Mouse (Mus musculus): ENCODE measurements around the gene Ifngr2.

The Ifngr2 gene

DNA sequence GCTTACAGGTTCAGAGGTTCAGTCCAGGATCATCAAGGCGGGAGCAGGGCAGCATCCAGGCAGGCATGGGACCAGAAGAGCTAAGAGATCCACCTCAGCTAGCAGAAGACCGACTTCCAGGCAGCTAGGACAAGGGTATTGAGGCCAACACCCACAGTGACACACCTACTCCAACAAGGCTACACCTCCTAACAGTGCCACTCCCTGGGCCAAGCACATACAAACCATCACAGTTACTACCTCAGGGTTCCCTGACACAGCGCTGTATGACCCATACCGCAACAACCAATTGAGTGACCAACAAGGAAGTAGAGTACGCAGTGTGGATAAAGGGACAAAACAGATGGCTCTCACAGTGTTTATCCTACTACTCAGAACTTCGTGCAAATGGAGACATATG lies 10.5 kb upstream of the Ifngr2 start:
- DNase-seq (ENCODE audit: low read depth, low spot score), result no peak

DNA sequence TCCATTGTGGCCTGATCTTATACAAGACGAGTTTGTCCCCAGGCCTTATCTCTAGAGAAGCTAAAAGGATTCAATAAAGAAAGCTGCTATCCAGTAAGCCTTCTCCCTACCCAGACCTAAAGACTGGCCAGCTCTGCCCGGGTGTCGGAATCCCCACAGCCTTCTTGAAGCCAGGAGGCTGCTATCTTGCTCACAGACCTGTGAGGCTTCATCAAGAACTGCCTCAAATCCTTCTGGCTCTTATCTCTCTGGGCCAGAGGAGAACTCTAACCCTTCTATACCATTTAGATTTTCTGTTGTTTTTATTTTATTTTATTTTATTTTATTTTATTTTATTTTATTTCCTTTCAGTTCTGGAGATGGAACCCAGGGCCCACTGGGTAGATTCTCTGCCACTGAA lies 9.8 kb upstream of the Ifngr2 start:
- DNase-seq (ENCODE audit: low read depth, low spot score), result no peak

DNA sequence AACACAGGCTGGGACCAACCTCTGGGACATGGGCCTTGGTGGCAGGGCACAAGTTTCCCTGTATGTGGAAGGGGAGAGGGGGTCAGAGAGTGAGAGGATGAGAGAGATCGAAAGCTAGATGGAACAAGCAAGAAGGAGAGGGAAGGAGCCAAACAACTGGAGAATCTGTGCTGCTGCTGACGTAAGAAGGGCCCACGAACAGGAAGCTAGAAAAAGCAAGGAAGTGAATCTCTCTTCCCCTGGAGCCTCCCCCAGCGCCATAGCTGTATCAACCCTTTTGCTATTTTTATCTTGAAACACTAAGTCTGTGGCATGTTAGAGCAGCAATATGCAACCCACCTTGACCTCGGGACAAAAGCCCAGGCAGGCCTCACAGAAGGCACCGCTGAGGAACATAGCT lies 8.8 kb upstream of the Ifngr2 start:
- DNase-seq (ENCODE audit: low read depth, low spot score), result no peak

DNA sequence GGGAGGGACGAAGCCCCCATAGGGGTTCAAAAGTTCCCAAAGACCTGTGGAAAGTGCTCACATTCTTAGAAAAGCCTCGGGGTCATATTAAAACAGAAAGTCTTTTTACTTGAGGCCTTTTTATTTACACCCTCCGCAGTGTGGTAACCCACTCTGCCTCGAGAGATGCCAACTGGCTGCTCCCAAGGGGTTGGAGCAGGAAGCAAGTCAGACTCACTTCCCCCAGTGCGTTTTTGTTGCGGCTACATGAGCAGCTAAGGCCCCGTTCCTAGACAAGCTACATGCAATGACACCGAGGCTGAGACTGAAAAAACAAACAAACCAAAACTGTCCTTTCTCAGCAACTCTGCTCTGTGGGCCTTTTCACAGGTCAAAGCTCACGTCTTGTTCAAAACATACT lies 8.4 kb upstream of the Ifngr2 start:
- DNase-seq (ENCODE audit: low read depth, low spot score), result no peak

DNA sequence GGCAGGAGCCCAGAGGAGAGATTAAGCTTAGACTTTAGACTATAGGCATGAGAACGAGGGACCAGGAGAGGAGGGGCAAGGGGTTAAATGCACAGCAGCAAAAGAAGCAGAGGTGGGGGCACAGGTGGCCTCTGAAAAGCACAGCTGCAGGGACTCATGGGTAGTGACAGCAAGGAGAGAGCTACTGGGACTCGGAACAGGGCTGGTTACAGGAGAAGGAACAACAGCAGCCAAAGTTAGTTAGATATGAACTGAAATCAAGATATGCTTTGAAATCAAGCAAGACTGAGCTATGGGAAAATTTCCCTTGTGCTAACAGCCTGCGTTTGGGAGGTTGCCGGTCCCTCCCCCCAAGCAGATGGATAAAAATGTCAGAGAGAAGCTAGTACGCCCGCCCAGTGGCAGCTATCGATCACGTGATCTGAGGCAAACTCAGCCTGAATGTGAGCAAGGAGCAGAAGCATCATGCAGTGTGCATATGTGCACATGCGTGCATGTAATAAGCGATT lies 5.2 kb upstream of the Ifngr2 start:
- DNase-seq (ENCODE audit: low read depth, low spot score), result no peak

DNA sequence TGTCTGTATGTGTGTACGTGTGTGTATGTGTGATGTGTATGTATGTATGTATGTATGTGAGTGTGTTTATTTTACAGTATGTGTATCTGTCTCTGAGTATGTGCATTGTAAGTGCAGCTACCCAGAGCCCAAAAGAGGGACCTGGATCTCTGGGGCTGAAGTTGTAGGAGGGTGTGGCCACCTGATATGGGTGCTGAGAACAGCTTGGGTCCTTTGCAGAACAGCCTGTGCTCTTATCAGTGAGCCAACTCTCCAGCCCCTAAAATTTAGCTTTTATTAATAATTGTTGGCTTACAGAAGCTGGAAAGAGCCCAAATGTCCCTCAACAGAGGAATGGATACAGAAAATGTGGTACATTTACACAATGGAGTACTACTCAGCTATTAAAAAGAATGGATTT lies 3.3 kb upstream of the Ifngr2 start:
- no peak for DNase-seq (ENCODE audit: low read depth, low spot score)

DNA sequence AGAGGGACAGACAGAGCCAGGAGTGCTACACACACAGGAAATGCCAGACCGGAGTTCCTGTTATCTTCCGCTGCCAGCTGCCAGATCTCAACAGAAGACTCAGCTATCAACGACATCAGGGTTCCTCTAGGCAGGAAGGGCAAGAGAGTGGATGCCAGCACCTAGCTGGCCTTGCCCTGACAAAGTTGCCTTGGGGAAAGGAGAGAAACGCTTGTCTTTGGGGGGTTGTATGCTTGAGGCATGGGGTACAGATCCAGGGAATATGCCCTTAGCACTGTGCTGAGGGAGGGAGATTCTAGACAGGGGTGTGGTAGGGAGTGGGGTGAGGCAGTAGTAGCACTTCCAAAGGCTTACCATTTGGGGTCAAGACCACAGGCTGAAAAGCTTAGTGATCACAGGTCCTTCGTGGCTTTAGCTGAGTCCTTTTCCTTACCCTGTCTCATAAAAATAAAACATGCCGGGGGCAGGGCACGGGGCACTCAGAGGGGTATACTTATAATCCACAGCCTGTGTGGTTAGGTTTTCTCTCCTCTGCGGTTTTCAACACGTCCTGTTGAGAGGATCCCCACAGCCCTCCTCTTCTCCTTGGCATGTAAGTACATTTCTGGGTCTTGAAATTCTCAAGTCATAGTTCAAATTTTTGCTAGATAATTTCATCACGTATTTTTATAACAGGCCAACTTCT lies 1.1 kb upstream of the Ifngr2 start:
- DNase-seq (ENCODE audit: low read depth, low spot score), result no peak

DNA sequence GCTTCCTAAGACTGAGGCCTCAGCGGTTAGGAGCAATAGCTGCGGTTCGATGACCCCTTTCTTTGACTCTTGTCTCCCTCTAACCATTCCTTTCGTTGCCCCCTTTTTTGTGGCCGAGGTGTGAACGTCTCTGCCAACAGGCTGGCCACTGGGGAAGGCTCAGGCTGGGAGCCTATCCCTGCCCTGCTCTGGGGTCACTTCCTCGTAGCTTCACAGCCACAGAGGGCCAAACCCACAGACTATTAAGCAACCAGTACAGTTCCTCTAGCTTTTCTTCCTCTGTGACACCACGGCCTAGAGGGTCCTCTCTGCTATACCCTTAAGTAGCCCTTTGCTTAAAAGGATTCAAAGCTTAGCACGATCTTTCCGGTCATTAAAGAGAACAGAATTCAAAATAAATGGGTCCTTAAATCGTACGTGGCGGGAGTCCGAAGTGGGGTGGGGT lies 459 bp upstream of the Ifngr2 start:
- DNase-seq (ENCODE audit: low read depth, low spot score), result no peak

DNA sequence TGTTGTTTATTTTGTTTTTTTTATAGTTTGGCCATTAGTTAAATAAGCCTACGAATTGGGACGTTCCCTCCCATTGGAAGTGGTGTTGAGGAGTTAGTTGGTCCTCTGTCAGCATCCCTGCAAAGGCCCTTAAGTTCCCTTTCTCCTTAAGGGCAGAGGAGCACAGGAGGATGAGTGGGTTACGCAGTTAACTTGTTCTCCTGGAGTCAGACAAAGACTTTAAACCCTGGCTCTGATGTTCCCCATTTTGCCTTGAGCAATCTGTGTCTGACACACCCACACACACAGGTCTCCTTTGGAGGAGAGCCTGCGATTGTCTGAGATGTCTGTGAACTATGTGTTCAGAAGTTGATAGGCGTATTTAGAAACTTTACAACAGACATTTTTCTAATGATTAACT lies 1.1 kb downstream of the Ifngr2 start:
- DNase-seq (ENCODE audit: low read depth, low spot score), result no peak

DNA sequence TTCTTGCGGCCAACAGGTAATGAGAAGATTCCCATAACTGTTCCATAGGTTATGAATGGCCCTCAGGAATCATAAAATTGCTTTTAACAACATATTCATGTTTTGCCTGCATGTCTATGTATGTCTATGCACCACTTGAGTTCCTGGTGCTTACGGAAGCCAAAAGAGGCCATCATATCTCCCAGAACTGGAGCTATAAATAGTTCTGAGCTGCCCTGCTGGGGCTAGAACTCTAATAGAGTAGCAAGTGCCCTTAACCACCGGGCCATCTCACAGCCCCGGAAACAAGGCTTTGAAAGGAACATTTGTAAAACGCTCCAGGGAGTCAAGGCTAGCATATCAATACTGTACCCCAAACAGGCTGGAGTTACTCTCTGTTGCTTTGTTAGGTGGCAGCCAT lies 1.7 kb downstream of the Ifngr2 start:
- no peak for DNase-seq (ENCODE audit: low read depth, low spot score)

DNA sequence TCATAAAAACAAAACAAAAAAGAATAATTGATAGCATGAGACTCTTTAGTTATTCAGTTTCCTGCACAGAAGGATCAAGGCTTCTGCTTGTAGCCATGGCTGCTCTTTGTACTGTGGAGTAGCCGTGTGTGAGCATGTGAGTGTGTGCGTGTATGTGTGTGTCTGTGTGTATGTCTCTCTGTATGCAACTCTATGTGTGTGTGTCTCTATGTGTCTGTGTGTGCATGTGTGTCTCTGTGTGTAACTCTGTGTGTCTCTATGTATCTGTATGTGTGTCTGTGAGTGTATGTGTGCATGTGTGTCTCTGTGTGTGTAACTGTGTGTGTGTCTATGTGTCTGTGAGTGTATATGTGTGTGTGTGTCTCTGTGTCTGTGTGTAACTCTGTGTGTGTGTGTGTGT lies 2.1 kb downstream of the Ifngr2 start:
- no peak for DNase-seq (ENCODE audit: low read depth, low spot score)

DNA sequence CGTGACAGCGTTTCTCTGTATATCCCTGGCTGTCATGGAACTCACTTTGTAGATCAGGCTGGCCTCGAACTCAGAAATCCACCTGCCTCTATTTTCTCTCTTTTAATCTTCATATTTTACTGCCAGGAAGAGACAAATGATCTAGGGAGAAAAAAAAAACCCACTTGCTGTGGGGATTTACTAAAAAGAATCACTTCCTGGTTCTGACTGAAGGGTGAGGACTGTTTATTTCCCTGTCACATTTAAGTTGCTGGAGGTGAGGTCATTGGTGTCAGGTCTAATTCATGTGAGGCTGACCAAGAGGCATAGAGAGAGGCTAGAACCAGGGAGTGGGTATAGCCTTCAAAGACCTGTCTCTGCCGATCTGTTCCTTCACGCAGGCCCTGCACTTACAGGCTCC lies 2.7 kb downstream of the Ifngr2 start:
- no peak for DNase-seq (ENCODE audit: low read depth, low spot score)

DNA sequence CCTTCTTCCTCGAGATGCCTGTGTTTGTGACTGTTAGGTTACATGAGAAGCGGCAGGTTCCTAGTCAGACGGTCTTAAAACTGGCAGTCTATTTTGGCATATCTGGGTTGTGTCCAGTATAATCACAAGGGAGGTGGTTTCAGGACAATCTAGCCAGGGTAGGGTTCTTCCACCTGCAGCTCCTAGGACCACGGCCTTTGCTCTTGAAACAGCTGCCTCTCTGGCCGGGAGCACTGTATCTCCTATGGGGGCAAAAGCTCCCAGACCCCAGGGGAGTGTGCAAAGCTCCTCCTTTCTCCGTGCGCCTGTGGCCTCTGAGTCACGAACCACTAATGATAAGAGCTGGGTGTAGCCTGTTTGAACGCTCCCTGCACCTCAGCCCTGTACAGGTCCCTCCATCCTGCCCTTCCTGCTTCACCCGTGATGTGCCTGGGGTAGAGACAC lies 4.2 kb downstream of the Ifngr2 start:
- no peak for DNase-seq (ENCODE audit: low read depth, low spot score)

DNA sequence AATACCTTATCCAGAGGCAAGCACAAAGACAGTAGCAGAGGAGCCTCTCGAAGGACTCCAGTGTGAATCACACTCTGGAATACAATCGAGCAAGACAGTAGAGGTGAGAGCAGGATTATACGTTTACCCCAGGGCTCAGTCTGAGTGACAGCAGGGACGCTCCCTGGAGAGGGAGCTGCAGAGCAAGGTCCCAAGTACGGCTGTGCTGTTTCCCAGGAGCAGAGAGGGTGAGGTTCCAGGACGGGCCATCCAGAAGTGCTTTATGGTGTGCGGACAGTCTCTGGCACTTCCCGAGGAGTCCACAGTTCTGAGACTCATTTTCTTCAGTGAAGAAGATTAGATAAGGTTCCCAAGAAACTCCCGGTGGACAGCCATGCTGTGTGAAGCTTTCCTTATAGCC lies 5.2 kb downstream of the Ifngr2 start:
- no peak for DNase-seq (ENCODE audit: low read depth, low spot score)

DNA sequence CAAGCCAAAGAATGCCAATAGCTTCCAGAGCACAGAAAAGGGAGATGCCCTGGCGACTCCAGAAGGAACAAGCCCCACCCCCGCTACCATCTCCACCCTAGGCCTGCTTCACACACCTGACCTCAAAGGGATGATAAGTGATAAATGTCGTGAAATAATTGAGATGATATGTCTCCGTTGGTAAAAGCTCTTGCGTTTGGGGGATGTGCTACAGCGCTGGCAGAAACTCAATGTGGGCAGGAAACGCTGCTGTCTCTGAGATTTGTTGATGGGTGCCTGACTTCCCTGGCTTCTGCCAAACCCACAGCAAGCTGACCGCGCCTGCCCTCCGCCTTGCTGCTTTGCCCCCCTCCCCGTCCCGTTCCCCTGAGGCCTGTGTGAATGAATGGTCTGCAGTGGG lies 6.8 kb downstream of the Ifngr2 start:
- DNase-seq (ENCODE audit: low read depth, low spot score), result no peak

DNA sequence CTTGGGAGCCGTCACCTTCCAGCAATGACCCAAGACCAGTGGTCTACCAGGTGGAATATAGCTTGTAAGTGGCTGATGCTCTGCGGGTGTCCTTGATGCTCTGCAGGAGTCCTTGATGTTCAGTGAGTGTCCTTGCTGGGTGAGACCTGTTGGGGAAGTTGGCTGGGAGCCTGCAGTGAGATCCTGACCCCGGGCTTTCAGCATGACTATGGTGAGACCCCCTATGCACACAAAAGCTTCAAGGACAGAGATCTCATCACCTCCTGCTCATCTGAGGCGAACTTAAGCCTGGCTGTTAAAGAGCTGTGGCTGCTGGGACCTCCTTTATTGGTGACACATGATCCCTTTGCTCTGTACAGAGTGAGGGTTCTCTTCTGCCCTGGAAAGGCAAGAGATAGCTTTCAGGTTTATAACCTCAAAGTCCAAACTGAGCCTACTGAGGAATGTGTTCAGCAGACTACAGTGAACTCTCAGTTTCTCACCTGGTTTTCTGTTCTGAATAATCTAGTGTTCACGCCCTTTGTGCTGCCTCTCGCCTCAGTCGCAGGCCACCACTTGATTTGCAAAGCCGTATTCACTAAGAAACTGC lies 8.2 kb downstream of the Ifngr2 start:
- no peak for DNase-seq (ENCODE audit: low read depth, low spot score)

DNA sequence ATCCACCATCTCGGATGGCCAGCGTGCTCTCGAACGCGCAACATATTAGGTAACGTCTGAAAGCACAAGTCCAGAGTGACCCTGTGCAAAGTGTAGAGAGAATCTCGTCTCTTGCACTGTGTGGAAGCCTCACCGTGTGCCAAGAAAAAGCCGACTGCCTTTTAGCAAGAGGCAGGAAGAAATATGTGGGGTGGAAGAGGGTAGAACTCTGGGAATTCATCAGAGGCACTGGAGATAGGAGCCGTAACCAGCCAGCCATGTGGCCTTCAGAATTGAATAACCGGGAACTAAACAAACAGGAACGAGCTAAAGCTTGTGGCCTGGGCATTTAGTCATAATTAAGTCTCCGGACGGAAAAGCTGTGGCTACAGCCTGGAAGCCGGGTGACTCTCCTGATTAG lies 9.8 kb downstream of the Ifngr2 start:
- no peak for DNase-seq (ENCODE audit: low read depth, low spot score)

DNA sequence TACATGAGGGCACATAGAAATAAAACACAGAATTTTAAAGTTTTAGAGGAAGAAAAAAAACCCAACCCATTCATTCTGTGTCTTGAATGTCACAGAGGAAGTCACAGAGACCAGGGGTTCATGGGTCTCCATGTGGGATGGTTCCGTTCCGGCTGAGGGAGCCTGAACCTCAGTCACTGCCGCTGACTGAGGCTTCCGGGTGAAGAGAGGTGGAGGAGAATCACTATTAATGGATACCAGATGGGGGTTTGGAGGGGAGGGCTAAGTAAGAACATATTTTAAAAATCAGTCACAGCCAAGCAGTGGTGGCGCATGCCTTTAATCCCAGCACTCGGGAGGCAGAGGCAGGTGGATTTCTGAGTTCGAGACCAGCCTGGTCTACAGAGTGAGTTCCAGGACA lies 10.3 kb downstream of the Ifngr2 start:
- DNase-seq (ENCODE audit: low read depth, low spot score), result no peak

DNA sequence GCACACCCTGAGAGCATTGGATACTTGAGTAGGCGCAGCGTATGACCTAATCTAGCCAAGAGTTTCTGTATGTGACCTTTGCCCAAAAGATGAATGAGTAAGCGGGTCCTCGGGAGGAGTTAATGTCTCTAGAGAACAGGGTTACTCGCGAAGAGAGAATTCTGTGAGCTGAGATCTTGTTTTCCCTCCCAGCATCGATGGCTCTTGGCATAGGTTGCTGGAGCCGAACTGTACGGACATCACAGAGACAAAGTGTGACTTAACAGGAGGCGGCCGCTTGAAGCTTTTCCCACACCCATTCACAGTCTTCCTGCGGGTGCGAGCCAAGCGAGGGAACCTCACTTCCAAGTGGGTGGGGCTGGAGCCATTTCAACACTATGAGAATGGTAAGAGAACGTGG lies 10.8 kb downstream of the Ifngr2 start:
- no peak for DNase-seq (ENCODE audit: low read depth, low spot score)

DNA sequence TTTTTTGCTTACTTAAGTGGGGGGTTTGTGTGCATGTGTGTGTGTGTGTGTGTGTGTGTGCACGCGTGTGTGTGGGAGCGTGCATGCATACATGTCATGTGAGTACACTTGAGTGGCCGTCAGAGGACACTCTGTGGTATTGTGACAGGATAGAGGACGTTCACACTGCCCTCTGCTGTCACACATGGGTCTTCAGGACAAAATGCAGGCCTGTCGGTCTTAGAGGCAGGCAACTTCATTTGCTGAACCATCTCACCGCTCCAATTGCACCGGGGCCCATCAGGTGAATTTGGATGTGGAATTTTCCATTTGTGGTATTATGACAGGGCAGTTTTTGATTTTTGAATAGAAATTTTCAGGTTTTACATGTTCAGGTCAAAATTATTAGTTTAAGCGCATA lies 14.2 kb downstream of the Ifngr2 start:
- no peak for DNase-seq (ENCODE audit: low read depth, low spot score)

DNA sequence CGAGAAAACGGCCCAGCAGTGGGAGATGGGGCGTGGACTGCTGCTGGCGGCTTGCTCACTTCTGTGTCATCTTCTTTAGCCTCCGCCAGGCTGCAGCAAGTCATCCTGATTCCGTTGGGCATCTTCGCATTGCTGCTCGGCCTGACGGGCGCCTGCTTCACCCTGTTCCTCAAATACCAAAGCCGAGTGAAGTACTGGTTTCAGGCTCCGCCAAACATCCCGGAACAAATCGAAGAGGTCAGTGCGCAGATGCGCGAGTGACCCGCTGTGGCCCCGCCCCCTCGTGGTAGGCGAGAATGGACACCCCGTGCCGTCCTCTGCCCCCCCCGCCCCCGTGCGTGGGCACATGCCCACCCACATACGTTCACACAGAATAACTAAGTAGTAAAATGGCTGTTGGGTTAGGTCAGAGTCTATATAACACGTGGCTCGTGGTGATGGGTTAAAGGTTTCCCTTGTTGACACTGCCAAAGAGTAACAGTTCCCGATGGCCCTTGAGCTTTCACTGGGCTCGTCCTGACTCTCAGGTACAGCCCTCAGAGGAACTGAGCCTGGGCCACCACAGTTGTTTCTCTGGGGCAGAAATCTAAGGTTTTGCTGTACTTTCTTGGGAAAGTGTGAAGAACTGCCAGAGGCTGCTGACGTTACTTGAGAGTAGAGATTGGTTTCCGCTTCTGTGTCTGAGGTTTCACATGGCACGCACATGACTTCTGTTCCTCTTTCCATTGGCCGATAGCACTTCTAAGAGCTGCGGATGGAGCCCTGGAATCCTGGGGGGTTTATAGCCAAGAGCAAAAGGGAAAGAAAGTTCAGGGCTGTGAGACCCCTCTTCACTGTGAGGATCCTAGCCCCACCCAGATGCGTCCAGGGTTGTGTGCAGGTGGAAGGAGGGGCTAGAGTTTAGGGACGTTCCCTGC lies 14.9 kb downstream of the Ifngr2 start:
- no peak for DNase-seq (ENCODE audit: low read depth, low spot score)

DNA sequence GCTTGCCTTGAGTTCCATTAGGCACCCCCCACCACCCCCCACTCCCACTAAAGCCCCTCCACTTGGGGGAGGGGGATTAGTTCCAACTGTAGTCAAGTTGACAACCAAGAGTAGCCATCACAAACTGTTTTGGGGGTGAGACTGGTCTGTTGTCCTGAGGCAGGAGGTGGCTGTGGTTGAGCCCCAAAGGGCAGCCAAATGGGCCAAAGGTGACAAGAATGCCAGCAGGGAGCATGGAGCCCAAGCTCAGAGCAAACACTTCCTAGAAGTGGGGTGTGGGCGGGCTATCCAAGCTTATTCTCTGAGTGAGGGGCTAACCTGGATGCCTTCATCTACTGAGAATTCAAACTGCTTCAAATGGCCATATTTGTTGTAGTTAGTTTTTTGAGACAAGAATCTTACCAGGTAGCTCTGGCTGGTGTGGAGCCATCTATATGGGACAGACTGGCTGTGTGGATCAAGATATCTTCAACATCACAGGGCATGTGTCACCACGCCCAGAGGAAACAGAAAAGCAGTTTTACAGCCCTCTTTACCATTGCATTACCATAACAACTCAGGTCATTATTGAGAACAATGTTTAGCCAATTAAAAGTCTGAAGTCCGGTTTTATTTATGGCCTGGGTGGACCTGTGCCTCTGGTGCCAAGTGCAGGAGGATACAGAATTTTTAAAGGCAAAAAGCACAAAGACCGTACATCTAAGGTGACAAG lies 17.9 kb downstream of the Ifngr2 start:
- DNase-seq (ENCODE audit: low read depth, low spot score), result no peak

Data from embryo, embryonic 11.5 days (tissue).